Mouse (Mus musculus): ENCODE data around the gene Plpp2.
A peak's percentile ranks its signal among the peaks of the same experiment; 100 is the strongest.

The Plpp2 gene

DNA sequence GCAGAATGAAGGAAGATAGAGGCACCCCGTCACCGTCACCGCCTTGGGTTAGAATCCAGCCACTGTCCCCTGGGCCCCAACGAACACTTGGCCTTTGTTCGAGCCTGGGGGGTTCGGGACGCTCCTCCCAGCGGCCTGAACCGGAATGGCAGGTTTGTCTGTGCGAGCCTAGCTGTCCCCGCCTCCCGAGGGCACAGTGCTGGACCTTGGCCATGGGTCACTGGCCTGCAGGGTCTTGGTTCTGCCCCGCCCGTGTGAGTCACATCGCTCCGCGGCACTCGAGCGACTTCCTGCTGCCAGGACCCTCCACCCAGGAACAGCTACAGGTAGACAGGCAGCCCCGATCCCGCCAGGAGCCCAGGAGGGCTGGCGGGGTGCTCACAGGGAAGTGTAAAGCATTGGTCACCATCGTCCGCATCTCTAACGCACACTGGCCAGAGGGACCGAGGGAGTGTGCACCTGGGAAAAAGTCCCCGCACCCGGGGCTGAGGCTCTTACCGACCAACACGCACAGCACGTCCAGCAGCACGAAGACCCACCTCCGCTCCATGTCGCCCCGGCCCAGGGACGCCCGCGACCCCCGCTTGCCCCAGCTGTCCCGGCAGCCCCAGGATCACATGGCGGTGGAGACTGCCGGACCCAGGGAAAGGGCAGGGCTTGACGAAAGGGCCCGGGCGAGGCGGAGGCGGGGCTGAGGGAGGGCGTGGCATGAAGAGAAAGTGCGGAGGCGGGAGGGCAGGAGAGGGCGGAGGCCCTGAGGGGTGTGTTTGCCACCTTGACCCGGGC lies at the start of gene Plpp2:
Gene Plpp2 (minus strand): TSS at position 671 of the 786 bp plus-strand sequence.
- peak in 1 of 2 experiments; percentile 18 for DNase-seq (ENCODE audit: low read depth in 2 of 2, low spot score in 2 of 2)

DNA sequence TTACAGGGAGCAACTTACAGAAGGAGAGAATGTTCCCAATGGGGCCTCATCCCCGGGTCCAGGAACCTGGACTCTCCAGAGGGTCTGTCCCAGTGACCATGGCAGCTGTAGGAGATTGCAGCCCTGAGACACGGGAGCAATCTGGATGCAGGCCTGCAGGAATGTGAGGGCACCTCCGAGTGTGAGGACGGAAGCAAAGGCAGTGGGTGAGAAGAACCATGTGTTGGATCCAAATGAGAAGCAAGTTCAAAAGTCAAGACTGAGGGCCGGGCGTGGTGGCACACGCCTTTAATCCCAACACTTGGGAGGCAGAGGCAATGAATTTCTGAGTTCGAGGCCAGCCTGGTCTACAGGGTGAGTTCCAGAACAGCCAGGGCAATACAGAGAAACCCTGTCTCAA lies 47.9 kb upstream of the Plpp2 start:
- DNase-seq (ENCODE audit: low read depth in 2 of 2, low spot score in 2 of 2), result no peak

- peak; percentile 6 to 27 for DNase-seq (ENCODE audit: low read depth in 2 of 2, low spot score in 2 of 2)
Observed at GRCm38 (mm10) chr10:79580811-79581210, 47.2 kb upstream of the Plpp2 start.

- DNase-seq (ENCODE audit: low read depth in 2 of 2, low spot score in 2 of 2), result no peak
Observed at GRCm38 (mm10) chr10:79580356-79580755, 46.8 kb upstream of the Plpp2 start.

DNA sequence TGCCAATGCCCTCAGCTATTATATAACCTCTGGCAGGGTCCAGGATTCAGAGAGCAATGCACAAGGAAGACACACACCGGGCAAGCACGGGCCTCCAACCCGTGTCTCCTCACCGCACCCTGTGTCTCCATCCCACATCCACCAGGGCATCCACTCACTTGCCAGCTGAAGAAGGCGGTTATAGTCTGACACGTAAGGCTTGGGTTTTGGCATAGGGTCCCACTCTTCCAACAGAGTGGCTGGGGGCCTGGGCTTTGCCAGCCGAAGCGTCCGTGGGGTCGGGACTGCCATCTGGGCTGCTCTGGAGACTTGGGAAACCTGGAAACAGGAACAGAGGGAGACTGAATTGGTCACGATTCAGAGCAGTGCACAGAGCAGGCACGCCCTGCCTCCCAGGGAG lies 46.2 kb upstream of the Plpp2 start:
- DNase-seq (ENCODE audit: low read depth in 2 of 2, low spot score in 2 of 2), result no peak

- no peak for DNase-seq (ENCODE audit: low read depth in 2 of 2, low spot score in 2 of 2)
Observed at GRCm38 (mm10) chr10:79578891-79579290, 45.3 kb upstream of the Plpp2 start.

DNA sequence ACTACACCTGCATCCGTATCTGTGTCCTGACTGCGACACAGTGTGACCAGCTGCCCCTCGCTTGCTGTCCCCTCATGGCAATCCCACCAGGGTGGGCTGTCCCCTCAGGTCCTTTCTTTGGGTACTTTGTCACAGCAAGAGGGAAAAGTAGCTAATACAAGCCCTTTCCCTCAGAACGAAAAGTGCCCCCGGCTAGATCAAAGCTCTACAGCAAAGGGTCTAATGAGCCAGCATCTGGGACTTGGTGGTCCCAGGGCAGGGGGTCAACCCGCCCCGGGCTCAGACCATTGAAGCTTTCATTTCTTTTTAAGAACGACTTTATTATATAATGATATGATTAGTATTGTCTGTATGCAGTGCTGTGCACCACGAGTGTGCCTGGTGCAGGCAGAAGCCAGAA lies 44.7 kb upstream of the Plpp2 start:
- no peak for DNase-seq (ENCODE audit: low read depth in 2 of 2, low spot score in 2 of 2)

DNA sequence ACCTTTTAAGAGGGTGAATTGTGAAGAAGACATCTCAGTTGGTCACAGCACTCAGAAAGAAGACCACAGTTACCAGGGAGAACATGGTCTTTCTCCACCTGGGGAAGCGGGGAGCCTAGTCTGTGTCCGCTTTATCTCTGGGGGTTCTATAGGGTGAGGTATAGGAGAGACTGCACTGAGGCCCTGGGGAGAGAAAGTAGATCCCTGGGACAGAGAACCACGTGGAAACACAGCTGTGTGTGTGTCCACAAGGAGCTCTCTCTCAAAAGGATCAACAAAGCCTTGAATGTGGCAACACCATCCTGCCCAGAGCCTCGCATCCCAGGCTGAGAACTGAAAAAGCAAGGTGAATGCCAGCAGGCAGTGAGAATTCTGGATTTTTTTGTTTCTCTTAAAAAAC lies 43.8 kb upstream of the Plpp2 start:
- no peak for DNase-seq (ENCODE audit: low read depth in 2 of 2, low spot score in 2 of 2)

DNA sequence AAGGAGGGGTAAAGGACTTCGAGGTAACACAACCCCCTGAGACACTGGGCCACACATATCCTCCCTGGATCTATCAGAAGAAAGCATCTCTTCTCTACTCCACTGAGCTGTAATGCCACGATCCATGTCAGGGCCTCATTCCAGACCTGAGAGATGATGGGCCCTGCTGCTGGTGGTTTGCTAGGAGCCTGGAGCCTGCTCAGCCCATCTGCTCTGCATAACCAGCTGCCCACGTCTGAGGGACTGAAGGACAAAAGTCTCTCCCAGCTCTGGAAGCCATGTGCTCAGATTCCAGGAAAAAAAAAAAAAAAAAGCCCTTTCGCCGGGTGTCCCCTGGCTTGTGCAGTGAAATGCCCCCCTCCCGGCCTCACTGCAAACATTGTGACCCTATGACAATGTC lies 42.2 kb upstream of the Plpp2 start:
- DNase-seq (ENCODE audit: low read depth in 2 of 2, low spot score in 2 of 2), result no peak

GRCm38 (mm10) chr10:79574796-79575195 lies 41.2 kb upstream of the Plpp2 start:
- DNase-seq (ENCODE audit: low read depth in 2 of 2, low spot score in 2 of 2), result no peak

GRCm38 (mm10) chr10:79574350-79574749 lies 40.8 kb upstream of the Plpp2 start:
- no peak for DNase-seq (ENCODE audit: low read depth in 2 of 2, low spot score in 2 of 2)

DNA sequence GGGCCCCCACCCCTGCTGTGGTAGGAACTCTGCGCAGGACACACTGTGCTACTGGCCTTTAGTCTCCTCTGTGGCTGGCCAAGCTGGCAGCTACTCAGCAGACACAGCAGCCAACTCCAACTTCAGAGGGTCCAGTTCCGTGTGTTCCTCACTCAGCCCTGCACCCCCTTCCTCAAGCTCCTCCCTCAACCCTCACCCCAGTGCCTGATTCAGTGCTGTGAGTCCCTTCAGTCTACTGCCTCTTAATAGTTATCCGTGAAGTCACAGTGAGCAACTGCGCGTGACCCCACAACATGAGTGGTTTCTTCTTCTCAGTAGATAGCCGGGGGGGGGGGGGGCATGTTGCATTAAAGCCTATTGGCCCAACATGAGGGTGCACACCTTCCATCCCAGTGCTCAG lies 40.0 kb upstream of the Plpp2 start:
- no peak for DNase-seq (ENCODE audit: low read depth in 2 of 2, low spot score in 2 of 2)

- DNase-seq (ENCODE audit: low read depth in 2 of 2, low spot score in 2 of 2), result no peak
Observed at GRCm38 (mm10) chr10:79571314-79571713, 37.7 kb upstream of the Plpp2 start.

- no peak for DNase-seq (ENCODE audit: low read depth in 2 of 2, low spot score in 2 of 2)
Observed at GRCm38 (mm10) chr10:79569921-79570320, 36.3 kb upstream of the Plpp2 start.

GRCm38 (mm10) chr10:79559716-79560115 lies 26.1 kb upstream of the Plpp2 start:
- no peak for DNase-seq (ENCODE audit: low read depth in 2 of 2, low spot score in 2 of 2)

- DNase-seq (ENCODE audit: low read depth in 2 of 2, low spot score in 2 of 2), result no peak
Observed at GRCm38 (mm10) chr10:79557496-79557895, 23.9 kb upstream of the Plpp2 start.

DNA sequence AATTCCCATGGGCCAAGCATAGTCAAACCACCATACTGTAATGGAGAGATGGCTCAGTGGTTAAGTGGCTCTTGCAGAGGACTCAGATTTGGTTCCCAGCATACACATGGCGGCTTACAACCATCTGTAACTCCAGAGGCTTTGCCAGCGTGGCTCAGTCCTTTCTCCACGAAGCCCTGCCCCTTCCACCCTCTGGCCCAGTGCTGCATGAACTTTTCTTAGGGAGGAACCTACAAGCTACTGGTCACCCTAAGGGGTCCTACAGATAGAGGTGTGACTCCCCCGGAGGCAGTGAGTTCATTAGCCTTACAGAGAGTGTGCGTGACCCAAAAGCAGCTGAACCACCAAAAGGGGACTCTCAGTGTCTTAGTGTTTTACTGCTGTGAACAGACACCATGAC lies 23.4 kb upstream of the Plpp2 start:
- no peak for DNase-seq (ENCODE audit: low read depth in 2 of 2, low spot score in 2 of 2)

DNA sequence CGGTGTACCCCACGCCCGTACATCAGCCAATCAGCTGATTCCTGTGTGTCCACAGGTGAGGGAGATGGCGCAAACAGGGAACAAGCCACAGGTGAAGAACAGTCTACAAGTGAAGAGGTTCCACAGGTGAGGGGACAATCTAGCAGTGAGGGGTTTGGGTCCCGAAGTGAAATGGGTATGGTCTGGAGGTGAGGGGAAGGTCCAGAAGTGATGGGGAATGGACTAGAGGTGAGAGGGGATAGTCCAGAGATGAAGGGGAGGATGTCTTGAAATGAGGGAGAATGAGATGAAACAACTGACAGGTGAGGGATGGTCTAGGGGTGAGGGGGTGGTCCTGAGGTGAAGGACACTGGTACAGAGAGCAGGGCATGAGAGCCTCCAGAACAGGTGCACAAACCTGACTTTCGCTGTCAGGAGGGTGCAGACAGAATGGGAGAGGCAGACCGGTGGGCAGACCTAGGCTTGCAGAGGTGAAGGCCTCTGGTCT lies 21.7 kb upstream of the Plpp2 start:
- no peak for DNase-seq (ENCODE audit: low read depth in 2 of 2, low spot score in 2 of 2)

GRCm38 (mm10) chr10:79554330-79555237 lies 21.0 kb upstream of the Plpp2 start, which contains the start of gene Mier2:
Gene Mier2, minus strand, starts transcription at chr10:79555199.
- peak; percentile 62 to 63 for DNase-seq (ENCODE audit: low read depth in 2 of 2, low spot score in 2 of 2)

DNA sequence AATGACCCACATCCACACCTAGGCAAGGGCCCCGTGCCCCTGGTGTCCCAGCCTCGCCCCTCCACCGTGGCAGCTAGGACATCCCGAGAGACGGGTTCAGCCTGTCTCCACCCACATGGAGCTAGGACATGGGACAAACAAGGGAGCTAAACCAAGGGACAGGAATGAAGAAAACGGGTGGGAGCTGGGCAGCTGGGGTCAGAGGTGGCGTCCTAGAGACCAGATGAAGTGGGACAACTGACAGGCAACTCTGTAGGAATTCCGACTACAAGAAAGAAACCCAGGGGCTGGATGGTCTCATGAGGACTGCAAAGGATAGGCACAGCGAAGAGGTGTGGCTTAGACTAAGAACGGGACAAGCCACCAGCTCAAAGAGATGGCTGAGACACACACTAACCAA lies 20.1 kb upstream of the Plpp2 start:
- DNase-seq (ENCODE audit: low read depth in 2 of 2, low spot score in 2 of 2), result no peak

DNA sequence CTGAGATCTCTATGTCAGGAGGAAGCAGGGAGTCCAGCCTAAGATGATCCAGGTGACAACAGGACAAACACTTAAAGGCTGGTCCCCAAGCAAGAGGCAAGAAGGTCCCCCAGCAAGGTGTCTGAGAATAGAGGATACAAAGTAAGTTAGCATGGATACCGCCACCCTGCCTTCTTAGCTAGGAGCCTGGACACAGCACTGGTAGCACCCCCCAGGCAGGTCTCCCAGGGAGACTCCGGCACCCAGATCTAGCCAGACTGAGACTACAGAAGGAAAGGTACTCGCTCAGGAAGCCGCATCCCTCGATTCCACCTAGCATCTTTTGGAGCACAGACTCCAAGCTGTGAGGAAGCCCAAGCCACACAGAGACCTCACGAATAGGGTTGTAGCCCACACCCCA lies 19.6 kb upstream of the Plpp2 start:
- DNase-seq (ENCODE audit: low read depth in 2 of 2, low spot score in 2 of 2), result no peak

DNA sequence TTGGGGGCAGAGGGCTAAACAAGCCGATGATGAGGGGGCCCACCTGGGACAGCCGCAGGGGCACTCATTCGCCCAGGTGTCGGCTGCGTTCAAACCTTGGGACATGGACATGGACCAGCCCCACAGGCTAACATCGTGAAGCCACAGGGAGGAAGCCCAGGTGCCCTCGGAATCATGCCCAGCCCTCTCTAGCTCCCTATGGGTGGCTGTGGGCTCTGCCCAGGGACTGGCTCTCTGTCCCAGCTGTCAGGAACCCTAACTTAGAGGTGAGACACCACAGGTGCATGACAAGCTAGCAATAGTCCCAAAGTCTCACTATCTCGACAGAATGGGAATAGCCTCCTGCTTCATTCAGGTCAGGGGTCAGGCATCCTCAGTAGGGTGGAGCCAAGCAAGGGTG lies 18.9 kb upstream of the Plpp2 start:
- no peak for DNase-seq (ENCODE audit: low read depth in 2 of 2, low spot score in 2 of 2)
